Mouse (Mus musculus) layer of hippocampus, adult 9-11 months (tissue): ENCODE measurements at regions not wholly inside any gene's neighbourhood (a gene's known extent, or its start where the extent isn't known, plus 50 kb on each side); places are given as distances from the start of the nearest gene placed in this dataset.

Experiments
- DNase-seq: peaks from one replicate; pipeline ENCODE4 v3.0.0; 2022

DNA sequence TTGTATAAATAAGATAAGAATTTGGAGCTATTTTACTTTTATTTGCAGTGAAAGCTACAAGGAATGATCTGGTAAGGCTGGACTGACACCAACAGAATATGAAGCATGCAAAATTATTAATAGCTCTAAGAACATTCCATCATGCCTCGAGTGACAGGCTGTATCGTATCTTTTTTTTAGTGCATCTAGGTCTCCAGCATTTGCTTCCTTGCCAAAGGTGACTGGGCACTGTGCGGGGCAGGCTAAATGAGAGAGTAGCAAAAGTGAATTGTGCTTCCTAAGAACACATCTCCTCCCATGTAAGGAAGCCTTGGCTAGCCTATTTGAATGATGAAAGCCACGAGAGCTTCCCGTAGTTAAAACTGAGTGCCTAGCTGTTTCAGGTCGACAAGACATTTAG lies 261.5 kb upstream of the Ndst3 start:
- no peak for DNase-seq

DNA sequence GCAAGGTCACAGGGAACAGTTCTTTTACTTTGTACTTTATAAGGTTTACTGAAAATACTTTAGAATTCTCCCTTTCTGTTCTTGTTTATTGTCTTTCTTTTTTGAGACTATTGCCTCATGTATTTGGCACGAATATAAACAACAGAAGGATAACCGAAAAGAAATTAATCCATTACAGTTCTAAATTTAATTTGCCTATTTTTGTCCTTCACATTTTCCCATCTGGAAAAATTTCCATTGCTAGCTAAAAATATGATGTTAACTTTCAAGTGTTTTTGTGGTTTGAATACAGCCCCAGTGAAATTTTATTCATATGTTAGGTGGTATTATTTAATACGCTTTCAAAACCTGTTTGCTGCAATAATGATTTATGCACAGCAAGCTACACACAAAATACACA lies 276.7 kb upstream of the Ndst3 start:
- DNase-seq = no peak

DNA sequence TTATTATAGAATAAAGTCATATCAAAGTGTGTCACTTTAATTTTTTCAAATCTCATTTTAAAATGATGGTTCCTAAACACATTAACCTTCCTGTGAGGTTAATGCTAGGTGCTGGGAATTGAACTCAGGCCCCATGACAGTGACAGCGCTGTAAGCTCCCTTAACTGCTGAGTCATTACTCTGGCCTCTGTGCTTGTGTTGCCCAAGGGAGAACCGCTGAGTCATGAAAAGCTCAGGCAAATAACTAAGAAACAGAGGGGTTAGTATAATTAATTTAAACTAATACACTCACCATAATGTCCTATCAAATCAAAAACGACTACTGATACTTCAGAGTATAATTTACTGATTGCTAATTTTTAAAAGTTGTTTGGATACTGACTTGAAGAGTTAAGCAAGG lies 281.7 kb upstream of the Ndst3 start:
- no peak for DNase-seq

DNA sequence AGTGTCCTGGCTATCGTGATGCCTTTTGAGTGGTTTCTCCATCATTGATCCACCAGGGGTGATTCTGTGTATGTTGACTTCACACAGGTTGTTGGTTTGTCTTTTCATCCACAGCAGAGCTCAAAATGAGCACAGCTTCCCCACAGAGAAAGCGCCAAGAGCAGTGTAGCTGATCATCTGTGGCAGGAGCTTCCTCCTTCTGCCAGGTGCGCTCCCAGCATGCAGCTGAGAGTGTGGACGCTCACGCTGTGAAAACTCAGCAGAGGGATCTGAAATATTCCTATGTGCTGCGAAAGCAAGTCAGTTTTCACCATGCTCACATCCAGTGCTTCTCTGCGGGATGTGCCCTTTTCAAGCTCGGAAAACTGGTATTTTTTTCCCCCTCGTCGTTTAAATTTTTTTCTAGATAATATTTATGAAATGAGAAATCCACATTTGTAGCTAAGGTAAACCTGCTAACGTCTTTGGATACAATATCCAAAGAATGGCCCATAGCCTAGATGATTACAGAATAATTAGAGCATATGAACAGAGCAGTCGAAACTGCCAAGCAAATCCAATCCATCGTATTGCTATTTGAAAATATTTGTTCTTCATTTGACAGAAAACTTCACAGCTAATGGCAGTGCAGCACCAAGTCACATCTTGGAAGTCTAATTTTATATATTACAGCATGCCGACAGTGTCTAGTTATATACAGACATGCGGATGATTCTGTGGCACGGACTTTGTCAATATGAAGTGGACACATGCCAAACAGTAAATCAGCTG lies 283.3 kb upstream of the Ndst3 start:
- peak; percentile 9 for DNase-seq

DNA sequence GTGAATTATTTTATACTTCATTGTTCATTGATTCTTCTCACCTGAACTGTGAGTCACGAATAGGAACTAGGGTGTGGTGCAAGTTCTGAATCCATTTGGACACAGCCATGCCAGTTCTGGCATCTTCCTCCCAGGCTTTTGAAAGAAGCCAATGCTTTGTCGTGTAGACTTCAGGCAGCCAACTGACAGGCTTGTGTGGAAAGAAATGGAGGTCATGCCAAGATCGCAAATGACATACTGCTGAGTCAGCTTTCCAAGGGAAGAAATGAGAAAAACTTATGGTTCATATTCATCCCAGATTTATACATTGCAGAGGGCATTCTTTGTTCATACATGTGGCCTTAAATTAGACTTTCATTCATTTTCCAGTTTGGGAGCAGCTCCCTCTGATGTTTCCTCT lies 285.8 kb upstream of the Ndst3 start:
- DNase-seq = no peak

DNA sequence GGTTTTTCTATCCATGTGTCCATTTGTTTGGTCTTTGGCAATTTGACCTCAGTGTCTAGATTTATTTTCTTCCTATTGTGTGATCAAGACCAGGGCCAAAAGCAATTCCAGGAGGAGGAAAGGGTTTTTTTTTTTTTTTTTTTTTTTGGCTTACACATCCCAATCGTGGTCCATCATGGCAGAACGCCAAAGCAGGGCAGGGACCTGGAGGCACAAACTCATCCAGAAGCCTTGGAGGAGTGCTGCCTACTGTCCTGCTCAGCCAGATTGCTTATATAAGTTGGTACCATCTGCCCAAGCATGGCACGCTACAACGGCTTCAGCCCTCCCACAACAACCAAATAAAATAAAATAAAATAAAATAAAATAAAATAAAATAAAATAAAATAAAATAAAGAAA lies 286.5 kb upstream of the Ndst3 start:
- no peak for DNase-seq

DNA sequence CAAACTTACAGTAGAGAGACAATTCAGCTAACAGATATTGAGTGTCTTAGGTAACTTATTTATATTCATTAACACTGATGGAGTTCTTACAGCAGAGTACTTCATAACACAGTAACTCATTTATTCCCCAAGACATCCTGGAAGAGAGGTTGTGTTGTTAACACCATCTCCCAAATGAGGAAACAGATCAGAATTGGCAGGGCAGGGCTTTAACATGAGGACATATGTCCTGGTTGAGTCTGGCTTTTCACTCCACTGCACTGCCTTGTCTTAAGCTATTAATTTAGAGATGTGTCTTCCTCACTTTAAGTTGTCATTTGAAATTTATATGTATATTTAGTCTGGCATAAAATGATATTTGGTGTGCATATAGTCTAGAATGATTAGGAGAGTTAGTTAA lies 292.4 kb upstream of the Ndst3 start:
- no peak for DNase-seq

DNA sequence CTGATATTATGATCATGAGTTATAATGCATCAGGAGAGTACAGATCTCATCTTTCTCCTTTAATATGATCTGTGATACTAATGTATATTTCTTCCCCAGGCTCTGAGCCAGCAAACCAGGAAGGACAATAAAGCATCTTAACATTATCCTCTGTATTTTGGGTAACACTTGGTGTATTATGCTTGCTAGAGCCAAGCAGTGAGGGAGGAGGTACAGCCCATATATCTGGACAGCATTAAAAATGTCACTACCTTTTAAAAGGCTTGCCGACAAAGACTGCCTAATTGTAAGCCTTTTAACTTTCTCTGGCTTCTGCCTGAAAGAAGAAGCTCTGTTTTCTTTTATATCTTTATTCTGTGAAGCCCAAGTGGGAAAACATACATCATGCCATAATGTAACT lies 292.9 kb upstream of the Ndst3 start:
- no peak for DNase-seq

DNA sequence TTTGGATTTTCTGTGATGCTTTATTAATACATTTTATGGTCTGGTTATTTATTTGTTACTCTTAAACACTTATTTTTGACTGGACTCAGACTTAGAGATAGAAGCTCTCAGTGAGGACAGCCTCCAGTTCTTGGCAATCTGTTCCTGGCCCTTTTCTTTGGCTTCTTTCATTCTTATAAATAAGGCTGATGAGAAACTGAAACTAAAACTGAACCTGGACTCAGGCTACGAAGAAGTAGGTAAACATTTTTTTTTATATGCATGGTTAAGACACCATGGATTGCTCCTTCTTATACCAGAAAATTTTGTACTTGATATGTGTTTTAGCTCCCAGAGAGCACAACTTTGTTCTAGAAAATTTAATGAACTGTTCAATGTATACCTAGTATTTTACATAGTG lies 293.4 kb upstream of the Ndst3 start:
- DNase-seq = no peak

DNA sequence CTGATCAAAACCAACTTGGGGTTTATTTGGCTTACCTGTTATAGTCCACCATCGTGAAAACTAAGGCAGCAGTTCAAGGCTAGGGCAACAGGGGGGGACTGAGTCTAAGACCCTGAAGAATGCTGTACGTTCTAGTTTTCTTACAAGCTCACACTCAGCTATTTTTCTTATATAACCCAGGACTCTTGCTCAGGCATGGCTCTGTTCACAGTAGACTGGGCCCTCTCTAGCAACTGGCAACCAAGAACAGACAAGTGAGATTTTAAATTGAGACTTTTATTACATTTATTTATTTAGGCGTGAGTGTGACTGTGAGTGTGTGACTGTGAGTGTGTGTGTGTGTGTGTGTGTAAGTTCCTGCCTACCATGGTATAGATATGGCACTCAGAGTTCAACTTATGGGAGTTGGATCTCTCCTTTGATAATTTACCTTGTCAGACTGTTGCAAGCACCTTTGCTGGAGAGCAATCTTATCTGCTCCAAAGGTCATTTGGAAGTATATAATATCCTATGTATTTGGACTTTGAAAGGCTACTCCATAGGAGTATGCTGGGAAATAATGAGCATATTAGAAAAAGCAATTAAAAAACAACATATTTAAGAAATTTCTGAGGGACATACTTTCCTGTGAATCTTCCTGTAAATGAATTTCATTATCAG lies 309.4 kb upstream of the Ndst3 start:
- DNase-seq = no peak

DNA sequence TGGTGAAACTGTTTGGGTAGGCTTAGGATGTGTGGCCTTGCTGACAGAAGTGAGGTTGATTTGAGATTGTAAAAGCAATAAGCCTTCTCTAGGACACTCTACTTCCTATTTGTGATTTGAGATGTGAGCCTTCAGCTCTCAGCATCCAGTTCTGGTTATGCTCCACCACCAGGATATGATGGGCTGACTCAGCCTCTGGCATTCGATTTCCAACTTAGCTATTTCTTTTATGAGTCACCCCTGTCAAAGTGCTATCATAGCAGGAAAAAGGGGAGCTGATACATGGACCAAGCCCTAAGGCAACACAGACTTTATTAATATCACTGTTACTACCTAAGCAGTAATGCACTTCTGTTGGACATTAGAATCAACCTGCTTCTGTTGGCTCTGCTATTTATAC lies 310.2 kb upstream of the Ndst3 start:
- no peak for DNase-seq

DNA sequence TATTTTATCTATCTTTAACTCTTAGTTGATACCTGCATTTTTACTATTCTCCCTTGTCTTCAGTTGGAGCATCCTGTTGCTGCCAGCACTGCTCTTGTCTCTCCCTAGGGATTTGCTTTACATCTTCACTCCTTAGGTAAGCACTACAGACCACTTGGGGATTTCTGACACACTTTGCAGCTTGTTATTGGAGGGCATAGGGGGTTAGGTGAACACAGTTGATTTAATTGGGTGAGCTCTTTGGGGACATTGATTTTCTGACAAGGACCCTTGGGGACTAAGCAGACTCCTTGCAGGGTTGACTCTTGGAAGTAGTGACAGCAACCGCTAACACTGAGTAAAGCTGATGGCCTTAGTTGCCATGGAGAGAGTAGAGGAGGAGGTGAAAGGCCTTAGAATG lies 309.0 kb upstream of the Tram1l1 start:
- no peak for DNase-seq

DNA sequence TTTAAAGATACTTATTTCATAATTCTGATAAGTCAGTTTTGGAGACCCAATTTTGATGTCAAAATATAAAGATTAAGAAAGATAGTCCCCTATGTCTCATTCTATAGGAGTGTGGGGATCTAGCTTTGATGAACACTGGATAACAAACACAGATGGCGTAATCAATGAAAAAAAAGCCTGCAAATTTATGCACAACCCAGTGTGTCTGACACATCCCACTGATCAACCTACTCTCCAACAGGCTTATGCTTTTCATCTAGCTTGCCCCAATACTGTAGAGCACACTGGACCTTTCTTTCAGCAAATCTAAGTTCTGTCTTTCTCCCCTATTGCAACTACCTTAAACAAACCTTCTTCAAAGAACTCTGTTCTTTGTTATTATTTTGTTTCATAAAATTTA lies 302.0 kb upstream of the Tram1l1 start:
- DNase-seq = peak; percentile 6

DNA sequence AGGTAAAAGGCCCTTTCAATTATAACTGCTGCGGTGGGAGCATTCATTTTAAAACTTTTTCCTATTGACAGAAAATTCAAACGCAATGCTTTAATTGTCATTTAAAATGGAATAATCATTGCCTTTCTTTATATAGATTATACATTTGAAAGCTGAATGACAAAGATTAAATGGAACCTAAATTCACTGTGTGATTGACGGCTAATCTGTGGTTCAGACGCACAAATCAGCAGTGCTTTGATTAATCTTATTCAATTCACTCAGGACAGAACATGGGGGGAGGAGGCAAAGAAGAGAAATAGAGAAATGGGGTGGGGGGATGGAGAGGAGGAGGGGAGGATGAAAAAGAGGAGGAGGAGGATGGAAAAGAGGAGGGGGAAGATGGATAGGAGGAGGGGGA lies 294.5 kb upstream of the Tram1l1 start:
- no peak for DNase-seq

DNA sequence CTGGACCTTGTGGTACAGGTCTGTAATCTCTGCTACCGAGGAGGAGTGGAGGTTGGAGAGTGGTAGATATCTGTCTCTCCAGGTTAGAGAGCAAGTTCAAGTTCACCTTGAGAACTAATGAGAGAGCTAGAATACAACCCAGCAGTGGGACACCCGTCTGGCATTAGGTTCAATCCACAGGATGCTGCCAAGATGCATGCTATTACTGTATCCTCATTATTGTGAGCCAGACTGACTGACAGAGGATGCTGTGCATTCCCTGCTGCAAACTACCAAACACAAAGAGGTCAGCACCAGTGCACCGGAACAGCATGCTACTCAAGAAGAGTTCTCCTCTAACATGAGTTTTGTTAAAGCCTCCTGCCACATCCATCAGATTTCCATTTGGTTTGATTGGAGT lies 253.6 kb upstream of the Tram1l1 start:
- DNase-seq = no peak

DNA sequence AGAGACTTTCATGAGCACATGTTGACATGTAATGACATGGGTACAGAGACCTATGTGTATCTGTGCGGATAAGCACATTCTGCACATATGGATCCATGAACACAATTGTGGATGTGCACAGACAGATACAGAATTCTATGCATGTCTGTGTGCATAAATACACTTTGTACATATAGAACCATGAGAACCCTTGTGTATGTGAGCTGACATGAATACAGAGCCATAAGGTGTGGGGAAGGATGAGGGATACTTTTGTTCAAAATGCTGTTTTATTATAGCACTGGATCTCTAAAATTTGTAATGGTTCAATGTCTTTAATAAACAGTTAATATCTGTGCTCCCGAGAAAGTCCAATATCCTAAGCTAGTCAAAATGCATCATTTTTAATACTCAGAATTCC lies 253.1 kb upstream of the Tram1l1 start:
- DNase-seq = no peak

DNA sequence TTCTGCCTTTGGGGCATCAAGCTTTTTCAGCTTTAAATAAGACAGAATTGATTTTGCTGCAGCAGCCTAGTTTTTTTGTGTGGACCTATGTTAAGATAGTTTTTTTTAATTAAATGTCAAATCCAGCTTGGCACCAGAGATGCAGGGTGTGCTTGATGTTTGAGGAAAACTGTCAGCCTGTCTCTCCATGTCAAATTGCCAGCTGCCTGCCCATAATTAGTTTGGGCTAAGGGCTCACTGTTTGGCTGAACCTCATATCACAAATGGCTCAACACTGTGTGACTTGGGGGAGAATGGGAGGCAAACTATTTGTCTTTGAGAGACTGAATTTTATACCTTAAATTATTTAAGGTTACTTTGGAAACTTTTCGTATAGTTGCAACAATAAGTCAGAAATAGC lies 252.7 kb upstream of the Tram1l1 start:
- no peak for DNase-seq

DNA sequence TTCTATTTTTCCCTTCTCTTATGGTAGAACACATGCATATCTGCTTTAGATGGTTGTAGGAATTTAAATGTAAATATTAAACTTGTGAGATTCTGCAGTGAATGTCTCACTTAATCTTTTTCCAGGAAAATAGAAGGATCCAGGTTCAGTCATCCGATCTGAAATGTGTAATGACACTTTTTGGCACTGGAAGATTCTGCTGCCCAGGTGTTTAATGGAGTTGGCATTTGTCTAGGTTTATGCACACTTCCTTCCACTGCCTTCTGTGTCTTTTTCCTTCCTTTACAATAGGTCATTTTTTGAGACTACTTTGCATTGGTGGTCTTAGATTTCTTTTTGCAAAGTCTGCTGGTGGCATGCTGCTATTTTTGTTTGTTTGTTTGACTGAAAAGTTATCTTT lies 251.5 kb upstream of the Tram1l1 start:
- no peak for DNase-seq

DNA sequence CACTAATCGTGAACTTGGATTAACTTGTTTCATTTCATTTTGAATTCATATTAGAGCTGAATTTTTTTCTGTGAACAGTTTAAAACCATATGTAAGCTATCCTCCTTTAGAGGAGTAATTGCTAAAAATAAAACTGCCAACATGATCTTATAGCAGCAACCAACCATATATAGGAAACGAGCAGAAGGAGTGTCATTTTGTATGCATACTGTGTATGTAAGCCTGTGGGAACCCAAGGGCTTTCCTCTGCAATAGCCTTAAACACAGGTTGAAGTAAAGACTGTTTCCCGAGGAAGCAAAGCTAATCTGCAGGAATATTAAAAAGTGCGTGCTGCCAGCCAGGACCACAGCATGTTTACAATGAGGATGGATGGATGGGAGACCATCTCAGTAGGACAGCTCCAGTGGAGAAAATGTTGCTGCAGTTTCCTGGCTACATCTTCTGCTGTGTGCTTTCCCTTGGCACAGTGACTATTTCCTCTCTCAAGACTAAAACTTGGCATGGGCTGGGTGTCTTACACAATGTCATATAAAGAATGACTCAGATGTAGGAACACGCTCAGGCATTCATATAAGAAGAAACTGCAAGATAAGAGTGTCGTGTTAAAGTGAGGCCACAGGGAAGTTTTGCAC lies 244.6 kb upstream of the Tram1l1 start:
- peak; percentile 16 for DNase-seq

DNA sequence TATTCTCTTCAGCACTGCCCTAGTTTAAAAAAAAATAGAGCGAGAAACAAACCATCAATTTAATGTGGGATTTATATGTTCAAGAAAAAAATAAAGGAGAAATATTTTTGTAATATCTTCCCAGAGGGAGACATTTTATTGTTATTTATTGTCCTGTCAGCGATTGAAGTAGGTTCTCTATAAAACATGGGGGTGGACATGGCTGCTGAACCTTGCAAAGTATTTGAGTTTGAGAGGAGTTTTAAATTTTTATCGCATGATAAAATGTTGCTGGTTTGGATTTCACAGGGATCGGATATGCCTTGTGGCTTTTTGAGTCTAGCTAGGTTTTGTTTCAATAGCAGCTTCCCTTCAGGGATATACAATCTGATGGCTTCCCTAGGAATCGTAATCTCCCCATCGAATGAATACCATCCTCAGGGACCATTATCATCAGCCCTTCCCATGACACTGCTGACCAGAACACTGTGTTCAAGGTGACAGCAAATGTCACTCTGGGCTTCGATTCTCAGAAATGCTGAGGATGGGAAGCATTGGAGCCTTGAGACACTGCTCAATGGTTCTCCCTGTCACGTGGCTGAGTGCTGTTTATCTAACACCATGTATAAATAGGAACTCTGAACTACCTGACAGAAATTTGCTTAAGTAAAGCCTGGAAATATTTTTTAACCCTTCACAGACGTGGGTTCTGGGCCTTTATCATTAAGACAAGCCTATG lies 228.1 kb upstream of the Tram1l1 start:
- no peak for DNase-seq

DNA sequence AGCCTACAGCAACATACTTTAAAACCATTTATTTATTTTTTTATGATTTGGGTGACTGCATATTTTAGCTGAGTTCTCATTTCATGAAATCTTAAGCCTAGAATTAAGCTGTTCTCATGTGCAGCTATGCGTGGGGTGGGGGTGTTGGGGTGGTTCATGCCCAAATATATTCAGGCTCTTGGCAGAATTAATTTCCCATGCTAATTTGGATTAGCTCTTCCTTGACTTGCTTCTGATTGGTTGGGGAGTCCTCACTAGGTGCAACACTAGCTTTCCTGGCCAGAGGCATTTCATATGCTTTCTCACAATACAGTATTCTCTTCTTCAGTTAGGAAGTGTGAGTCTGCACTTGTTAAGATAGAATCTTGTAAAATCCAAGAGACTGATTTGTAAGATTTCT lies 206.7 kb upstream of the Tram1l1 start:
- no peak for DNase-seq

DNA sequence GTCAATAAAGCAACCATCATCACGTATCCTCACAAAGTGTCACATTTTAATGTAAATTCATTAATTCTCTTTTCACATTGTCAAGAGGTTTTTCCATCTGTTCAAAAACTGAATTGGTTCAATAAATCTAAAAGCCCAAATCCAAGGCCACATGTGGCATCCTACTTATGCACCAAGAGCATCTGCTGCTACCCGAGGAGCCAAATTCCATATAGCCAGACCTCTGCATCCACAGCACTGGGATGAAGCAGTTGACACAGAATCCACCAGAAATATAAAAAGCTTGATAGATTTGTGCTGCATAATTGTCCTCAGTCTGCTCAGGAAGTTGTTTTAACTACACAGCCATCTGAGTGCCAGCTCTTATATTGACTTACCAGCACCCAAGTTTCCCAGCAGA lies 164.4 kb upstream of the Tram1l1 start:
- no peak for DNase-seq

DNA sequence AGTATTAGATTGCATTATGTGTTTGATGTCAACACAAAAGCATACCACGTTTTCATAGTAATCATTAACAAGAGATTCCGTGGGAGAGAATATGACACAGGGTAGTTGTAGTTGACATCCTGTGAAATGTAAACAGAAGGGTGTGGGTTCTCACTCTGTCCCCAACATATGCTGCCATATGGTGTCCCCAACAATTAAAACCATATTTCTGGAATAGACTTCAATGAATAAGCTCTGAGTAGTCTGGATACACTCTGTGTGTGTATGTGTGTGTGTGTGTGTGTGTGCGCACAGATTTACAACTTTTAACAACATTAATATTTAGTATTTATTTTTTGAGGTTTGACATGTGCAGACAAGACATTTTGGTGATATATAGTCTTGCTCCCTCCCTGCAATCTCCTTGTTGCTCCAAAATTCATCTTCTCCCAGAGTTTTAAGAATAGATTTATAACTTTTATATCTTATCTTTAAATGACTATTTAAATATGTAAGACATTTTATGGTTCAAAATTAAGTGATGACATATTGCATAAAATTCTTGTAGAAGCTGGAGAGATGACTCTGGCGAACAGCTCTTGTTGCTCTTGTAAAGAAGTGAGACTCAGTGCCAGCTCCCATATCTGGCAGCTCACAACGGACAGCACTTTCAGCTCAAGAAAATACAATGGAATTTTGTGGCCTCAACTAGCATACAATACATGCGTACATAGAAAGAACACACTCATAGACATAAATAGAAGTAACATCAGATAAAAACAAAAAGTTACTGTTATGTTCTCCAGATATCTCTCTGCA lies 162.6 kb upstream of the Tram1l1 start:
- DNase-seq = peak; percentile 3
